Mouse (Mus musculus) kidney, adult 2 months (tissue): Measurements from ENCODE around the gene Ccdc17. TPM values are rescaled to one million over a fixed set of nuclear protein-coding genes. Genes with fewer than 3 reads are reported as not detected.

Experiments
- DNase-seq: peaks from one replicate; pipeline ENCODE4 v3.0.0; 2021
- H3K27ac ChIP-seq: fragments of 200-500 bp; 2 replicates; pipeline ENCODE4 v1.5.1; 2012; ENCODE audit warnings: low read depth, low read length, control low read depth, inconsistent platforms; ENCODE audit not compliant: insufficient read depth
- H3K27me3 ChIP-seq: fragments of 200-500 bp; replicated peaks from 2 replicates; pipeline ENCODE4 v1.6.1; 2012; ENCODE audit warnings: mild to moderate bottlenecking, moderate library complexity, low read length, inconsistent platforms; ENCODE audit not compliant: control insufficient read depth, insufficient read depth
- H3K36me3 ChIP-seq: fragments of 200-500 bp; 2 replicates; pipeline ENCODE4 v1.6.1; 2012; ENCODE audit warnings: mild to moderate bottlenecking, moderate library complexity, low read length, inconsistent platforms; ENCODE audit not compliant: control insufficient read depth, insufficient read depth
- H3K4me1 ChIP-seq: fragments of 200-500 bp; 2 replicates; pipeline ENCODE4 v1.6.1; 2011; ENCODE audit warnings: low read length; ENCODE audit not compliant: control insufficient read depth, insufficient read depth
- H3K4me3 ChIP-seq: fragments of 200-500 bp; 2 replicates; pipeline ENCODE4 v1.5.1; 2011; ENCODE audit warnings: mild to moderate bottlenecking, low read depth, low read length, control low read depth; ENCODE audit not compliant: insufficient read depth
- CTCF ChIP-seq: fragments of 200-500 bp; conservative IDR thresholded peaks from 2 replicates; pipeline ENCODE4 v1.5.1; 2011; ENCODE audit warnings: low read depth, mild to moderate bottlenecking, control low read depth, low read length, moderate library complexity, mixed read lengths; ENCODE audit not compliant: insufficient read depth, insufficient read length
- POLR2A ChIP-seq: fragments of 200-500 bp; IDR thresholded peaks from one replicate; pipeline ENCODE4 v1.6.1; 2011; ENCODE audit warnings: low read depth, low read length, control low read depth
- WGBS: fragments of 180-500 bp; shearing (Covaris S2); methylation state at CpG from one replicate; pipeline ENCODE4 v1.1.7; 2018; 5-methylcytosine and 5-hydroxymethylcytosine counted together
- polyA plus RNA-seq: library from polyadenylated mRNA; depleted of rRNA; stranded (reverse); fragments of >200 nt; gene quantifications from 2 replicates; pipeline ENCODE4 v1.2.3, GENCODE M21; 2012; rRNA removed

Ccdc17 gene
- polyA plus RNA-seq, 1 experiment: 9.1 TPM

DNA sequence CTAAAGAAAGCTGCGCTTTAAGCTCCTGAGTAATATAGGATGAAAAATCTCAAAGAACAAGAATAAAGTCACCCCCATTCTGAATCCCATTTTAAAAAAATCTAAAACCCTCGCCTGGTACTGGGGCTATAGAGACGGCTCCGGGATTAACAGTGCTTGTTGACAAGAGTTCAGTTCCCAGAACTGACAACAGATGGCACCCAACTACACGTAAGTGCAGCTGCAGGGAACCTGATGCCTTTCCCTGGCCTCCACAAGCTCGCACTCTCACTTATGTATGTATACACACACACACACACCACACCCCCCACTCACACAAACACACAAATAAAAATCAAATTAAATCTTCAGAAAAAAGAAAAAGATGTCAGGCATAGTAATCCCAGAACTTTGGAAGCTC is 47.9 kb downstream of the Ccdc17 start:
- no peaks in the 10 kb centered on the region for H3K27me3 ChIP-seq
- H3K36me3 ChIP-seq: peaks cover 18% of the 10 kb centered on the region
- TF ChIP-seq POLR2A: no peak
- peak; percentile 78 for TF ChIP-seq CTCF
- no peak overlapping the region for H3K4me3 ChIP-seq
- 26% methylated on average over 6 of the region's 6 CpGs for whole genome bisulfite sequencing
- no peak overlapping the region for H3K27ac ChIP-seq
- peak; percentile 52 for DNase-seq
- H3K4me1 ChIP-seq: peaks cover 16% of the 10 kb centered on the region

DNA sequence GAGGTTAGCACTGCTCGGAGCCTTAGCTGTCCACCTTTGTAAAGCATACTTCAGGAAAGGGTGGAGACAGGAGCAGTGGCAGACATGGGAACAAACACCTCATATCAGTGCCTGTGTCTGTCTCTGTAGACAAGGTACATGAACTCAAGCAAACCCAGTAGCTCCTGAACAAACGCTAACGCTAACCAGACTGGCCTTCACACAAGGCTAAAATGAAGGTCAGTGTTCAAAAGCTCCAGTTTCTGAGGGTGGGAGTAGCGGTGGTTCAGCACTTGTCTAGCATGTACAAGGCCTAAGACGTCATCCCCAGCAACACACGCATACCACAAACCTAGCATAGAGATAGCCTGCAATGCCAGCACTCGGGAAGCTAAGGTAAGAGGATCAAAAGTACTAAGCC is 49.2 kb downstream of the Ccdc17 start:
- Histone ChIP-seq H3K4me1 (peaks cover 18% of the 10 kb centered on the region), H3K27ac (0 out of 2 replicates have a peak overlapping the region, but pooled peaks have one; percentile 1), H3K36me3 (peaks cover 13% of the 10 kb centered on the region), H3K4me3 (no peak overlapping the region), H3K27me3 (no peaks in the 10 kb centered on the region)
- TF ChIP-seq POLR2A: no peak
- TF ChIP-seq CTCF: no peak
- no peak for DNase-seq
- WGBS: 43% methylated on average over 7 of the region's 7 CpGs

DNA sequence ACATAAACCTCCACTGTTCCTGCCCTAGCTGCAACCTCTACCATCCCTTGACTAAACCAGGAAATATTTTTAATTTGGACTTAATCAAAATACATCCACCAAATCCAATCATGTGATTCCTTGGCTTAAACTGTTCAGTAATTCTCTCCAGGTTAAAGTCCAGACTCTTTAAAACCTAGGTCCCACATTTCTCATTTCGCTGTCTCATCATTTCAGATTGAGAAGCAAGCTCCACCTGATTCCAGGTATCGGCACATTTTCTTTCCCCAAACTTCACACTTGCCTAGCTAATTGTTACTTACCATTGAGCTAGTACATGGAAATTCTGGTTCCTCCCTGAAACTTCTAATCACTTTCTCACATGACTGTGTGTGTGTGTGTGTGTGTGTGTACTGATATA is 53.0 kb downstream of the Ccdc17 start:
- peak overlapping the region; percentile 91 for H3K27ac ChIP-seq
- peak; percentile 86 for DNase-seq
- peak overlapping the region; percentile 76 for H3K4me3 ChIP-seq
- H3K4me1 ChIP-seq: peaks cover 26% of the 10 kb centered on the region
- no peaks in the 10 kb centered on the region for H3K27me3 ChIP-seq
- 55% methylated on average over 2 of the region's 2 CpGs for WGBS
- H3K36me3 ChIP-seq: peaks cover 4% of the 10 kb centered on the region; the same call in 1 of the 2 replicates
- TF ChIP-seq CTCF (no peak), POLR2A (no peak)

Other genes with a start within 250 kb of the Ccdc17 start
- 45.1 and 61.9 TPM in 2 replicates for gene Mast2, start 132.5 kb upstream of the Ccdc17 start, polyA plus RNA-seq
- 3.6 and 5.2 TPM in 2 replicates for gene Ipp, start 89.1 kb upstream of the Ccdc17 start, polyA plus RNA-seq
- 6.0 and 9.9 TPM in 2 replicates for gene Tmem69, start 40.7 kb upstream of the Ccdc17 start, polyA plus RNA-seq
- 46.7 and 57.9 TPM in 2 replicates for gene Gpbp1l1, start 39.0 kb upstream of the Ccdc17 start, polyA plus RNA-seq
- 2.5 and 3.9 TPM in 2 replicates for gene Nasp, start 31.3 kb downstream of the Ccdc17 start, polyA plus RNA-seq
- gene Akr1a1, start 55.0 kb downstream of the Ccdc17 start, polyA plus RNA-seq: 2,926 and 3,067 TPM in 2 replicates
- 282 and 478 TPM in 2 replicates for gene Prdx1, start 88.9 kb downstream of the Ccdc17 start, polyA plus RNA-seq
- 28.8 and 30.3 TPM in 2 replicates for gene Mmachc, start 111.8 kb downstream of the Ccdc17 start, polyA plus RNA-seq
- gene Ccdc163, start 111.9 kb downstream of the Ccdc17 start, polyA plus RNA-seq: 29.2 and 34.5 TPM in 2 replicates
- 10.7 and 11.7 TPM in 2 replicates for gene Tesk2, start 124.3 kb downstream of the Ccdc17 start, polyA plus RNA-seq
- 19.2 and 19.6 TPM in 2 replicates for gene Toe1, start 211.0 kb downstream of the Ccdc17 start, polyA plus RNA-seq
- gene Mutyh, start 211.1 kb downstream of the Ccdc17 start, polyA plus RNA-seq: 2.7 and 2.9 TPM in 2 replicates
- 2.1 and 2.5 TPM in 2 replicates for gene Hpdl, start 225.1 kb downstream of the Ccdc17 start, polyA plus RNA-seq